Mouse (Mus musculus): ENCODE data around the gene Pafah1b3.
A peak's percentile ranks its signal among the peaks of the same experiment; 100 is the strongest.

The Pafah1b3 gene

DNA sequence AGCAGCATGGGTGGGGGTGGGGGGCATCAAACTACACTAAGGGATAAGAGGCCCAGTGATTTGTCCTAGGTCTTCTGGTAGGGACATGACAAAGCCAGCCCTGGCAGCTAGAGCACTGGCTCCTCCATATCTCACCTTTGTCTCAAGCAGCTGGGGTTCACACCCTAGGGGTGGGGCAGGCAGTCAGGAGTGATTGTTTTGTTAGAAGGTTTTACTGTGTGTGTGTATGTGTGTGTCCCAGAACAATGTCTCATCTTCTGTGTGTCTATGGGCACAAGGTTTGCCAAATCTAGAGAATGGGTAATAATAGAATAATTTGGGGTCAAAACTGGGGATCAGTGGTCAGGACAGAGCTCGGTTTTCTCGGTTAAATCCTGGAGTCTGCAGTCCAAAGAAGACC lies 7.7 kb upstream of the Pafah1b3 start:
- DNase-seq, result no peak

DNA sequence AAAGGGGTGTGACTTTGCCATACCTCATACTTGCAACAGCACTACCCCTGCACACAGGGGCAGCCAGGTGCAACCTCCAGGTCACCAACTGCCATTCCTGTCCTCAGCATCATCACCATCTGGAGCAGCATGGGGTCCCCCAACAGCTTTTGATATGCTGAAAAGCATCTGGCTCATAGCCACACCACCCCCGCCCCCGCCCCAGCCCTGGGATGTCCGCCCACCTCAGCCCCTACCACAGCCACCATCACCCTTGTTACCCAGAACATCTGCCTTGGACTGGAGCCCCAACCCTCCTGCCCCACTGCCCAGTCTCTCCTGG lies 5.9 kb upstream of the Pafah1b3 start:
- DNase-seq, result no peak

DNA sequence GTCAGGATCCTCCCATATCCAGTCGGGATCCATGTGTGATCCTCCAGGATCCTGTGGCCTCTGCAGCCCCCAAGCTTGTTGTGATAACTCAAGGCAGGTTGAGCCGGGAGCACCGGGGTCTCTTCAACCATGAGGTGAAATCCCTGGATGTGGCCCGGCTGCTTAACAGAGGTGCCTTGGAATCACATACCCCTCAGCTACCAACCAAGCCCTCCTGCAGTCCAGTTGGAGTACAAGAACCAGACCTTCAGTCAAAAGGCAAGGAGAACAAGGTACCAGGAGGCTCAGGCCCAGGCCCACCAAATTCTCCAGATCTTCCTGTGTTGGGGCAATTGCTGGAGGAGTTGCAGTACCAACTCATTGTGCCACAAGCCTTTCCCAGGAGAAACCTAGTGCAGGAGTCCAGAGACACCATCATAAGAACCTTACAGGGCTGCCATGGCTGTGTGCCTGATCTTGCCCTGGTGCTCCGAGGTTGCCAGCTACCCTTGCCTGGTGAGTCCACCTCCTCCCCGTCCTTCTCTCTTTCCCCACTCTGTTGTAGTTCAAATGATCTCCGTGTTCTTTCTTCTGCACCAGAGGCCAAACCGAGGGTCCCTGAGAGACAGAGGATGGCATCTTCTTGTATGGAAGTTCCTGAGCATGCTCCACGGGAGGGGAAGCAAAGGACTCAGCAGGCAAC lies 5.4 kb upstream of the Pafah1b3 start:
- no peak for DNase-seq

DNA sequence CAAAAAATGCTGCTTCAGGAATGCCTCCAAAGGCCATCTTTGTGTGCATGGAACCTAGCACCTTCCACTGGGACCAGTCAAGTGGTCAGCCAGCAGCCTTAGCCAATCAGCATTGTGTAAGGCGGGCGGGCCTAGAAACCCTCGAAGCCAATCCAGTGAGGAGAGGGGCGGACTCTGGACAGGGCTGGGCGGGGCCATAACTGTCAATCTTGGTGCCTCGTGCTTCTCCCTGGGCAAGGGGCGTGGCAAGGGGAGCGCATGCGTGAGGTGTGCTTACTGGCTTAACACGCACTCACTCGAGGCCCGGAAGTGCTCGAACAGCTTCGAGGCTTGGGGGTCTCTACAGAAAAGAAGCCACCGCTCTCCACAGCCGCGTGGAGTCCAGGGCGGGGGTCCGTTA lies 3.3 kb upstream of the Pafah1b3 start, which contains the start of gene Prr19:
TSS of gene Prr19 (plus strand) at position 349 of the 400 bp plus-strand sequence.
- no peak for DNase-seq

DNA sequence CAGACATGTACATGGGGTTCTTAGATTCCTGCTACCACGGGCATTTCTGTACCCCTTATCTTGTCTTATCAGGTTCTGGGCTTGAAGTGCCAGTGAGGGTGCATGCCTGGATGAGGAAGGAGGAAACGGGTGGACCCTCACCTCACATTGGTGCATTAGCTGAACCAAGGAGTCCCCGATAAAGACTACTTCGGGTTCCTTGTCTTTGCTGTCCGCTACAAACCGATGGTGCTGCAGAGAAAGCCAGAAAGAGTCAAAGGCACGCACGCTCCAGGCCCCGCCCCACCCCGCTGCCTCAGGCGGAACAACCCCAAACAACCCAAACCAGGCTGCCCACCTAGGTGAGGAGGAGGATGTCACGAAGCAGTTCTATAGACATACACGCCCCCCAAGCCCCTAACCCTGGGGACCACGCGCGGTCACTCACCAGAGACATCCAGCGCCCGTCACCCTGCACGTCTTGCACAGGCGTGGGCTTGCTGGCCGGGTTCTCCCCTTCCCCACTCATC lies 787 bp downstream of the Pafah1b3 start:
- peak in 1 of 2 experiments; percentile 56 for DNase-seq

DNA sequence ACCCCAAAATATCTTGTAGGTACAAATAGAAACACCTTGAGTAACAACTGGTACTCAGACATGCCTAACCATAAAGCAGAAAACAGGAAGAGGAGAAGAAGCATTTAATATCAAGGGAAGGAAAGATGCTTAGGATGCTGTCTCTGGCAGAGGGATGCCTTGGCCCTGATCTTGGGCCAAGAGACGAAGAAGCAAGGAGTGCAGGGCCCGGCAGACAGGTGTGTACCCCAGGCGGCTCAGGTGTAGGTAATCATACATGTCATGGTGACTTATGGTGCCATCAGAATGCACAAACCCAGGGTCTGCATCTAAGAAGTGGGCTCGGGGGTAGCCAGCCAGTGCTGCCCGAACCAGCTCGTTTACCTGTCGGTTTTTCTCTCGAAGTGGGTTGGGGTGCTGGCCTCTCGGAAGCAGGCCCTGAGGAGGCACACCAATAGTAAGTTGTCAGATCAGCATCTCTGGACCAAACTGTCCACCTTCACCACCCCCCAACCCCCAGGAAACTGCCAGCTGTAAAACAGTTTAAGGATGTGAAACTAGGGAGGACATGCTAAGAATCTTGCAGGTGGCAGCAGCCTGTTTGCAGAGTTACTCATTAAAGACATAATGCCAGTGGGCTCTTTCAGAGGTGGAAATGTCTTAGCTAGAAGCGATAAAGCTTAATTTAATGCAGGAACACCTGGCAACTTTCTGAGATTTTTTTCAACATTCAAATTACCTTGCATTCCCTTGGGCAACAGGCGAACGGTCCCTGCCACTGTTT lies 2.6 kb downstream of the Pafah1b3 start:
- no peak for DNase-seq

DNA sequence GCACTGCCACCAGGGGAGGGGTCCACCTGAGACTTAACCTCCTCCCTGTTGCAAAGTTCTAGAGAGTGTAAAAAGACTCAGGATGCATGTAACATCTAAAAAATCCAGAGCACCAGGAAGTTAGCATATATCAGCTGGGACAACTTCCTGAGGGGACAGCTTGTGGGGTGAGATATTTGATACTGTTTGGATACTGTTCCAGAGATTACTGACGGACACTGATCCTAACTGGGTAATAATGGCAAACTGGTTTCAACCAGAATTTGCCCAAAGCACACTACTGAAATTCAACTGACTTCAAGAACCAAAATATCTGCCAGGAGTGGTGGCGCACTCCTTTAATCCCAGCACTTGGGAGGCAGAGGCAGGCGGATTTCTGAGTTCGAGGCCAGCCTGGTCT lies 3.3 kb downstream of the Pafah1b3 start:
- DNase-seq, result no peak

DNA sequence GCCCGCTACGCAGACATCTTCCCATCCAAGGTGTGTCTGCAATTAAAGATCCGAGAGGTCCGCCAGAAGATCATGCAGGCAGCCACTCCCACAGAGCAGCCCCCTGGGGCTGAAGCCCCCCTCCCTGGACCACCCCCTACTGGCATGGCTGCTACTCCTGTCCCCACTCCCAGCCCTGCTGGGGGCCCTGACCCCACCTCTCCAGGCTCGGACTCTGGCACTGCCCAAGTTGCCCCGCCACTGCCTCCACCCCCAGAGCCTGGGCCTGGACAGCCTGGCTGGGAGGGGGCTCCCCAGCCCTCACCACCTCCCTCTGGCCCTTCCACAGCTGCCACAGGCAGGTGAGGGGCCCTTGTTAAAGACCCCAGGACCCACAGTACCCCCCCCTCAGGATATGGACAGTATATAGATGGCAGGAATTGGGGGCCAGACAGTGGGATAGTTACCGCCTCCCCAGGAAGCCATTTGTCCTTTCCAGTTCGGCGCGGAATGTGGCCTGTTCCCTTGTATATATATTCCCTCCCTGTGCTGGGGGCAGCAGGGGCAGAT lies 4.5 kb downstream of the Pafah1b3 start:
- no peak for DNase-seq

DNA sequence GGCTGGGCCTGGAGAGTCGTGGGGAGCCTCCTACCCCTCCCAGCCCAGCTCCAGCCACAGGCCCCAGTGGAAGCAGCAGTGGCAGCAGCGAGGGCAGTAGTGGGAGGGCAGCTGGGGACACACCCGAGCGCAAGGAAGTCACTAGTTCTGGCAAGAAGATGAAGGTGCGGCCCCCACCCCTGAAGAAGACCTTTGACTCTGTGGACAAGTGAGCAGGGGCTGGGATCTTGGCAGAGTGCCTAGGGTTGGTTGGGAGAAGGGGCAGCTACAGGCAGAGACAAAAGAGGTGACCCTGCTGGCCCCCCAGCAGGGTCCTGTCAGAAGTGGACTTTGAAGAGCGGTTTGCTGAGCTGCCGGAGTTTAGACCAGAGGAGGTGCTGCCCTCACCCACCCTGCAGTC lies 5.7 kb downstream of the Pafah1b3 start:
- peak in 1 of 2 experiments; percentile 28 for DNase-seq

DNA sequence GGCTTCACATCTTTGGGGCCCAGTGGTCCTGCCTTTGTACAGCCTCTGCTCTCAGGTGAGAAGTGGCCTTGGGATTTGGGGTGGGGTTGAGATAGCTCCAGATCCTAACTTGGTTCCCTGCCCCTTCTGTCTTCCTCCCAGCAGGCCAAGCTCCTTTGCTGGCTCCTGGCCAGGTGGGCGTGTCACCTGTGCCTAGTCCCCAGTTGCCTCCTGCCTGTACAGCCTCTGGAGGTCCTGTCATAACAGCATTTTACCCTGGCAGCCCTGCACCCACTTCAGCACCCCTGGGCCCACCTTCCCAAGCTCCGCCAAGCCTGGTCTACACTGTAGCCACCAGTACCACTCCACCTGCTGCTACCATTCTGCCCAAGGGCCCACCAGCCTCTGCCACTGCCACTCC lies 6.9 kb downstream of the Pafah1b3 start:
- peak; percentile 73 to 89 for DNase-seq

DNA sequence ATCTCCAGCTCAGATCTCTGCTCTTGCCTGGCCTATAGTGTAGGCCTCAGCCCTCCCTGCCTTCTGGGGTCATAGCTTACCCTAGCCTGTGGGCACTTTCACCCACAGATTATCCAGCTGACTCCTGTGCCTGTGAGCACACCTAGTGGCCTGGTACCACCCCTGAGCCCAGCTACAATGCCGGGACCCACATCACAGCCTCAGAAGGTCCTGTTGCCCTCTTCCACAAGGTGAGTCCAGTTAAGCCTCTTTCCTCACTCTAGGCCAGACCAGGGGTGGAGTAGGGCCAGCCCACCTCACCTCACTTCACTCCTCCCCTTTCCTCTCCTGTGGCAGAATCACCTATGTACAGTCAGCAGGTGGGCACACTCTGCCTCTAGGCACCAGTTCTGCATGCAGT lies 7.3 kb downstream of the Pafah1b3 start:
- no peak for DNase-seq

DNA sequence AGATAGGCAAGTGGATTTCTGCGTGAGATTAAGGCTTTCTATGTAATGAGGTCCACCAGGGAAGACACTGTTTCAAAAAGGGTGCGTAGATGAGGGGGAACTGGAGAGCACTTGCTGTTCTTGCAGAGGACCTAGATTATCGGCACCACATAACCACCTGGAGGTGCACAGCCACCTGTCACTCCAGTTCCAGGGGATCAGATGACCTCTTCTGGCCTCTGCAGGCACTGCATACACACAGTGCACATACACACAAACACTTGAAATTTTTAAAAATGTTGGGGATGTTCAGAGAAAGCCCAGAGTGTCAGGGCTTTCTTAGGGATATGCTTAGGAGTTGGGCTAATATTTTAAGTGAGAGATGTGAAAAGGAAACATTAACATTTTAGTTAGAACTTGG lies 7.9 kb downstream of the Pafah1b3 start:
- no peak for DNase-seq

DNA sequence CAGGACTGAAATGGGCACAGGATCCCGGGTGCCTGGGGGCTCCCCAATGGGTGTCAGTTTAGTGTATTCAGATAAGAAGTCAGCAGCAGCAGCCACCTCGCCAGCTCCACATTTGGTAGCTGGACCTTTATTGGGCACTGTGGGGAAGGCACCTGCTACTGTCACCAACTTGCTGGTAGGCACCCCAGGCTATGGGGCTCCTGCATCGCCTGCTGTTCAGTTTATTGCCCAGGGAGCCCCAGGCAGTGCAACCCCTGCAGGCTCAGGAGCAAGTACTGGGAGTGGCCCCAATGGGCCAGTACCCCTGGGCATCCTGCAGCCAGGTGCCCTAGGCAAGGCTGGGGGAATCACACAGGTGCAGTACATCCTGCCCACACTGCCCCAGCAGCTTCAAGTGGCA lies 9.1 kb downstream of the Pafah1b3 start:
- DNase-seq, result no peak

DNA sequence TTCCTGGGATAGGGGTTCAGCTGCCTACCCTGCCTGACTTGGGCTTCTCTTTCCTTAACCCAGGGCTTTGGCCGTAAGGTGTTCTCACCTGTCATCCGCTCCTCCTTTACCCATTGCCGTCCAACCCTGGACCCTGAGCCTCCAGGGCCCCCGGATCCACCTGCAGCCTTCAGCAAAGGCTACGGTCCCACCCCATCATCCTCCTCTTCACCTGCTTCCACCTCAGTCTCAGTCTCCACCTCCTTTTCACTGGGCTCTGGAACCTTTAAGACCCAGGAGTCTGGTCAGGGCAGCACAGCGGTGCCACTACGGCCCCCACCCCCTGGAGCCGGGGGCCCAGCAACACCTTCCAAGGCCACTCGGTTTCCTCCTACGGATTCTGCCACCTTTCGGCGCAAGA lies 9.8 kb downstream of the Pafah1b3 start:
- no peak for DNase-seq

DNA sequence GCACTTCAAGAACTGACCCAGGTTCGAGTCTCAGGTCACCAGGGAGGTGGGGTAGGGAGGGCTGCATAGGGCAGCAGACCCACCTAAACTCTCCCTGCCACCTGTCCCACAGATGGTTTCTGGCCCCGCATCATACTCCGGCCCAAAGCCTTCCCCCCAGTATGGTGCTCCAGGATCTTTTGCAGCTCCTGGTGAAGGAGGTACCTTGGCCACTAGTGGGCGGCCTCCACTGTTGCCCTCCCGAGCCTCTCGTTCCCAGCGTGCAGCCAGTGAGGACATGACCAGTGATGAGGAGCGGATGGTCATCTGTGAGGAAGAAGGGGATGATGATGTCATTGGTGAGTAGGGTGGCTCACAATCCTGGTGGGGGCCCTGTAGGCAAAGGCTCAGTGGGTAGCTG lies 10.8 kb downstream of the Pafah1b3 start:
- DNase-seq, result no peak

DNA sequence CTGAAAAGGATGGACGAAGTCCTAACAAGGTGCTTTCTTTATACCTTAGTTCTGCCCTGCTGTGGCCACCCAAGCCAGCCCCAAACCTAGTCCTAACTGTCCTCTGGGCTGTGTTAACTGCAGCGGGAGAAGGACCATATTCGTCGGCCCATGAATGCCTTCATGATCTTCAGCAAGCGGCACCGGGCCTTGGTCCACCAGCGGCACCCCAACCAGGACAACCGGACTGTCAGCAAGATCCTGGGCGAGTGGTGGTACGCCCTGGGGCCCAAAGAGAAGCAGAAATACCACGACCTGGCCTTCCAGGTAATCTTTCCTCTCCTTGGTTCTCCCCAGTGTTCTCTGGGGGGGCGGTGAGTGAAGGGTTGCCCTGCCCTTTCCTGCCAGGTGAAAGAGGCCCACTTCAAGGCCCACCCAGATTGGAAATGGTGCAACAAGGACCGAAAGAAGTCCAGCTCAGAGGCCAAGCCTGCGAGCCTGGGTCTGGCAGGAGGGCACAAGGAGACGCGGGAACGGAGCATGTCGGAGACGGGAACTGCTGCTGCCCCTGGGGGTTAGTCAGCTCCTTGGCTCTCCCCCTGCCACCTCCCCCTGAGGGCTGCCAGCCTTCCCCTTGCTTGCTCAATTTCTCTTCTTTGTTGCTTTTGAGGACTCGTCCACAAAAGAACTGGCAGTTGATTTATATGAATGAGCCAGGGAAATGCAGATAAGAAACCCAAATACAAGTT lies 12.1 kb downstream of the Pafah1b3 start:
- no peak for DNase-seq

DNA sequence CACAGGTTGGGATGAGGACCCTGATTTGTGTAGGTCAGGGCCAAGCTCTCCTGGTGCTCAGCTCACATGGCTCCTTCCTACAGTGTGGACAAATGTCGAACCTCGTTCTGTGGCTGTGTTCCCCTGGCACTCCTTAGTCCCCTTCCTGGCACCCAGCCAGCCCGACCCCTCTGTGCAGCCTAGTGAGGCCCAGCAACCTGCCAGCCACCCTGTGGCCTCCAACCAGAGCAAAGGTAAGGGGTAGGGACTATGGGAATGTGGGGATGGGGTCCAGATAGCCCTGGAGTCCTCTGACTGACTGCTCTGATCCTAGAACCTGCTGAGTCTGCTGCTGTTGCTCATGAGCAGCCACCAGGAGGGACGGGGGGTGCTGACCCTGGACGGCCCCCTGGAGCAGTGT lies 13.0 kb downstream of the Pafah1b3 start:
- no peak for DNase-seq

DNA sequence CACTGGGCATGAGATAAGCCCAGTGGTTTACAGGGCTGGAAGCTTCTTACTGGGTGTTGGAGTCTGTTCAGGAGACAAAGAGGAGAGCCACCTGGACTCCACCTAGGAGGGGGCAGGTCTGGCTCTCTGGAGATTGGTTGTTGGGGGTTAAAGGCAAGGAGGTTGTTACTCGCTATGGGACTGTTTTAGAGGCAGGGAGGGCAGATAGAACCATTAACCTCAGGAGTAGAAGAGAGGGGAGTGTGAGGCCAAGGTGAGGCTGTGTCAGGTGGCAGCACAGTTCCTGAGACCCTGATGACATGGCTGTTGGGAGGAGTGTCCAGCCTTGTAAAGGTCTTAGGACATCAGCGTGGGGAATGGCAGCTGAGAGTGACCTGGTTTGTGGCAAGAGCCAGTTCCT lies 13.6 kb downstream of the Pafah1b3 start:
- no peak for DNase-seq

DNA sequence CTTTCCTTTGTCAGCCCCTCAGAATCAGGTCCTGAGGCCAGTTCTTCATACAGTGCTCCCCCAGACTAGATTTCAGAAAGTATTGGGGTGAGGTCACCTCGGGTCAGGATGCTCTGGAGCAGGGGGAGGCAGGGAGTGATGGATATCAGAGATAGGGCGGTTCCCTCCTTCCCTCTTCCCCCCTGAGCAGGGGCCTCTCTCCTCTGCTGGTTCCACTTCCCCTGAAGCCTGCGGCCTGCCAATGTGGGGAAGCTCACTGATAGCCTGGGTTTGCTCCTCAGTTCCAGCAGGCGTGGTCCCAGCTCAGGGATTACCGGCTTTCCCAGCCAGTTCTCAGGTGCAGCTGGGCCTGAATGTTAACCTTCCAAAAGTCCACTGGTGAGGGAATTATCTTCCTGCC lies 14.1 kb downstream of the Pafah1b3 start:
- DNase-seq, result no peak

DNA sequence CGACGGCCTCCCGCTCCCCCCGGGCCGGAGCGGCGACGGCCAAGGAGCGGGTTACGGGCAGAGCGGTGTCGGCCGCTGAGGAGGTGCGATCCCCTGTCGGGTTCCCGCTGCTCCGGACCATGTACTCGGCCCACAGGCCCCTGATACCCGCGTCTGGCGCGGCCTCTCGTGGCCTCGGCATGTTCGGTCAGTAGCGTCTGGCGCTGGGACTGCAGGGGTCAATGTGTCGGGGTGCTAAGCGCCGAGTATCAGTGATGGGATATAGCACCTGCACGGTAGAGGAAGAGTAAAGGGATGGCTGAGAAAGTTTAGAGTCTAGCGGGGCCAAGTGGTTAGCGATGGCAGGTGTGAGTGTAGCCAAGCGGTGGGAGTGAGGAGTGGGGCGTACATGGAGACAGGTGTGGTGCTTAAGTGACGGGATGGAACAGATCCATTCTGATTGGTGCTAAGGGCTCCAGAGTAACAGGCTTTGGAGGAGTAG lies 15.0 kb downstream of the Pafah1b3 start:
- DNase-seq, result peak; percentile 48 to 66

DNA sequence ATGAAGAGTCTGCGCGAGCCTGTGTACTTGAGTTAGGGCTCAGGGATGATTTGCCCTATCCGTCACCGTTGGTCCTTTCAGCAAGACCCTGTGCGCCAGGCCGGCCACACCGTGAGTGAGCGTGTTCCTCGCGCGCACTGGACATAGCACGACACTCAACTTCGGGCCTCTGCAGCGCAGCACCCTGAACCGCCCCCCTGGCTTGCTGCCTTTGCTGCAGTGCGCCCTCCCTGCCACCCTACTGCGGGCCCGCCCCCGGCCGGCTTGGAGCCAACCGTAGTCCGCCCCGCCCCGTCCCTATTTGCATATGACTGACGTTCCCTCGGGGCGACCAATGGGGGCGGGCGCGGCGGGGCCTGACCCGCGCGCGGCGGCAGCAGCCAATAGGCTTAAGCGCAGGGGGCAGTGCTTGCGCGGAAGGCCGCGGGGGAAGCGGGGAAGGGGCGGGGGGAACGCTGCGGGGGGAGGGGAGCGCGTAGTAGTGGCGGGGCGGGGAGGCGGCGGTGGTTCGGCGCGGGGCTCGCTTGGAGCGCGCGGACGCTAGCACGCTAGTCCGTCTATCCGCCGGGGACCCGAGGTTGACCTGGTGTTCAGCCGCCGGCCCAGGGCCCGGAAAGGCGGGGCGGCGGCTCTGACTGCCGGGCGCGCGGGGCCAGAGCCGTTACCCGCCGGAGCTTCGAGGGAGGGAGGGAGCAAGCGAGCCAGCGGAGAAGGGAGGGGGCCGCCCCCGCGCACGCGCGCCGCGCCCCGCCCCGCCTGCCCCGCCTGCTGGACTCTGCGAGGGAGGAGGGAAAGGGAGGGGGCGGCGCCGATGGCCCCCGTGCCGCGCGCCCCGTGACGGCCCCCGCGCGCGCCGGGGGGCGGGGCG lies 15.8 kb downstream of the Pafah1b3 start:
- peak; percentile 99 for DNase-seq

DNA sequence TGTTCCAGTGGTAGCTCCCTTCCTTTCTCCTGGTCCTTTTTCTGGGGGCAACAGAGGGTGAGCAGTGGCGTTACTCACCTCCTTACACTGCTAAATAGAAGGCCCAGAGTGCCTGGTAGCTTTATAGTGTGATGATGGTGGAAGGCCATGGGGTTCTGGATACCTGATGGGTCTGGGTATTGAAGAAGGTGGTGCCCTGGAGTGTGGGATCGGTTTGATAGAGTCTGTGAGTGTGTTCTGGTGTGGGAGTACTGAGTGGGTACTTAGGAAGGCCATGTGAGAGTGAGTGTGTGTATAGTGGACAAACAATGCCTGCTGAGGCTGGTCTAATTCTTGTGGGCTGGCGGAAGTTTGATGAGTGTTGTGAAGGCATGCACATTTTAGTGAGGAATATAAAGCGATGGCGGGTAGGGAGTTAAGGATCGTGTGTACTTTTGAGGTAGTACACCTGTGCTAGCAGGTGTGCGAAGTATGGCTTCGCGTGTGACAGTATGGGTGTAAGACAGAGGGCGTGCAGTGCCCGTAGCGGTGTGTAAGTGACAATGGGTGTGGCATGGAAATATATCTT lies 16.5 kb downstream of the Pafah1b3 start:
- DNase-seq, result no peak

All from kidney, postnatal 36 days (tissue).